Mouse (Mus musculus) megakaryocyte, embryonic 14.5 days (primary cell): ENCODE results near the gene A230050P20Rik. TPM values are rescaled to one million over a fixed set of nuclear protein-coding genes. Genes with fewer than 3 reads are reported as not detected.
A peak's percentile ranks its signal among the peaks of the same experiment; 100 is the strongest.
"Not testable (repeated sequence)": the region's sequence is repeated elsewhere in the genome, so short reads cannot be mapped to it uniquely, and the experiment has no call there.

ENCODE experiments used
- H3K27me3 ChIP-seq: replicated peaks from 2 replicates; pipeline ENCODE3; 2012; ENCODE audit warnings: inconsistent platforms
- H3K36me3 ChIP-seq: replicated peaks from 2 replicates; pipeline ENCODE3; 2012; ENCODE audit warnings: low read length, inconsistent platforms, mixed read lengths
- H3K4me1 ChIP-seq: 2 replicates; pipeline ENCODE4 v1.6.1; 2012; ENCODE audit warnings: inconsistent platforms
- H3K4me3 ChIP-seq: replicated peaks from 2 replicates; pipeline ENCODE3; 2012; ENCODE audit warnings: moderate library complexity, mild to moderate bottlenecking, inconsistent platforms
- H3K9me3 ChIP-seq: 2 replicates; pipeline ENCODE4 v1.6.1; 2012; ENCODE audit warnings: inconsistent platforms
- FLI1 ChIP-seq: IDR thresholded peaks from 2 replicates; pipeline ENCODE4 v1.6.1; 2012; ENCODE audit warnings: low read length, inconsistent platforms, mixed read lengths
- GATA1 ChIP-seq: IDR thresholded peaks from 3 replicates; pipeline ENCODE4 v1.6.1; 2012; ENCODE audit warnings: mixed read lengths, low read length, inconsistent platforms, borderline replicate concordance
- polyA plus RNA-seq: library from polyadenylated mRNA; stranded (reverse); fragments of >175 nt; gene quantifications from 2 replicates; pipeline ENCODE4 v1.2.3, GENCODE M21; 2012; ENCODE audit warnings: low replicate concordance; ENCODE audit not compliant: insufficient read depth

Gene A230050P20Rik
- polyA plus RNA-seq, result 39.0 and 51.7 TPM in 2 replicates

DNA sequence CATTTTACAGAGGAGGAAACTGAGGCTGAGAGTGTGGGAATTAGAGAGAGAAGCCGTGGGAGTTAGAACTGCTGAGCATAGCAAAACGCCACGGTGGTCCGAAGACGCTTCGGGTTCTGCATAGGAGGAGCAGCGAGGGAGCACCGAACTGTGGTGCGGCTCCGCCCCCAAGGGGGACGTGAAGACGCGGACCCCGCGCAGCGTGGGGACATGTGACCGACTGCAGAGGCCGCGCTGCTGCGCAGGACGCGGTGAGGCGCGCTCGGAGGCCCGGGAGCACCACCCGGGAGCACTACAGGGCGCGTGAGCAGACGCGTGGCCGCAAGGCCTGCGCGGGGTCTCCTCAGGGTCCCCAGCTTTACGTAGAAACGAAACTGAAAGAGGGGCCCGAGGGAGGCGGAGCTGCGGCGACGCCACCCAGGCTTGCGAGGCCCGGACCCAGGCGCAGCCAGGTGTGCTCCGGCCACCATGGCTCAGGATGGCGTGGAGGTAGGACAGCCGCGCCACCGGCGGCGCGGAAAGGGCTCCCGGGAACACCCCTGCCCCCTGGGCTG, at the start of gene A230050P20Rik:
Gene A230050P20Rik, plus strand, starts transcription at position 195 of the 554 bp plus-strand sequence.
- H3K4me1 ChIP-seq, result peaks cover 44% of the 10 kb centered on the region
- TF ChIP-seq GATA1, result no peak
- no peak for TF ChIP-seq FLI1
- peak within 1 kb of the TSS; percentile 95 for H3K4me3 ChIP-seq
- H3K27me3 ChIP-seq, result peaks cover 21% of the 10 kb centered on the region
- H3K36me3 ChIP-seq, result peaks cover 36% of the 10 kb centered on the region
- no peaks in the 10 kb centered on the region for H3K9me3 ChIP-seq

DNA sequence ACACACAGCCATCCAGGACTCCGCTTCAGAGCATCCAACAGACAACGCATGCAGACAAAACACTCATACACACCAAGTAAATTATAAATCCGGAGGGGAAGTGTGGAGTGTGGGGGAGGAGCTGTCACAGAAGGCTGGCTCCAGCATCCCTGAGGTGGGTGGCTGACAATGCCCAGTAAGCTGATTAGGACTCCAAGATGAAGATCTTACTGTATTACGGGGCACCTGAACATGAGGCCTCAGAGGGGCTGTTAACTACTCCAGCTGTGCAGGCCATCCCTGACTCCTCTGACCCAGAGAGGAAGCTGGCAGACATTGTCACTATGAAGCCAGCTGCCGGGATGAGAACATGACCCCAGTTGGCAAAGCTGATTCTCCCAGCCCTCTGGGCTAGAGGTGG, 48.4 kb upstream of the A230050P20Rik start:
- H3K9me3 ChIP-seq, result no peaks in the 10 kb centered on the region
- peaks cover 44% of the 10 kb centered on the region for H3K27me3 ChIP-seq
- TF ChIP-seq FLI1 (no peak), GATA1 (no peak)
- H3K4me1 ChIP-seq, result peaks cover 1% of the 10 kb centered on the region
- no peak overlapping the region for H3K4me3 ChIP-seq
- H3K36me3 ChIP-seq, result no peaks in the 10 kb centered on the region

DNA sequence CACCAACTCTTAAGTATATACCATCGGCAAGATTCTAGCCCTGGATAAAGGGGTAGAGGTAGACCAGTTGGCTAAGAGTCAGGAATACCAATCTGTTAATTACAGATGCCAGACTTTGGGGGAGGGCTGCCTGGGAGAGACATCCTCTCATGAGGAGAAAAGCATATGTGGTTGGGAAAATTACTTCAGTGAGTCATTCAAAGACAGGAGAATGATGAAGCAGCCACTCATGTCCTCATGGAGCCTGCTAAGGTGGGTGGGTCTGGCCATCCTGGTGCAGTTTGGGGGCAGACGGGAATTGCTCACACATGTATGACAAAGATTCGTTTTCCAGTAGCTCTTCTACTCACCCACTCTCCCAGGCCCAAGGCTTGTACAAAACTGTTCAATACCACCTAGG, 45.6 kb upstream of the A230050P20Rik start:
- H3K9me3 ChIP-seq, result no peaks in the 10 kb centered on the region
- TF ChIP-seq FLI1, result no peak
- TF ChIP-seq GATA1, result no peak
- H3K4me1 ChIP-seq, result no peaks in the 10 kb centered on the region
- no peaks in the 10 kb centered on the region for H3K36me3 ChIP-seq
- H3K27me3 ChIP-seq, result peaks cover 39% of the 10 kb centered on the region
- H3K4me3 ChIP-seq, result no peak overlapping the region

DNA sequence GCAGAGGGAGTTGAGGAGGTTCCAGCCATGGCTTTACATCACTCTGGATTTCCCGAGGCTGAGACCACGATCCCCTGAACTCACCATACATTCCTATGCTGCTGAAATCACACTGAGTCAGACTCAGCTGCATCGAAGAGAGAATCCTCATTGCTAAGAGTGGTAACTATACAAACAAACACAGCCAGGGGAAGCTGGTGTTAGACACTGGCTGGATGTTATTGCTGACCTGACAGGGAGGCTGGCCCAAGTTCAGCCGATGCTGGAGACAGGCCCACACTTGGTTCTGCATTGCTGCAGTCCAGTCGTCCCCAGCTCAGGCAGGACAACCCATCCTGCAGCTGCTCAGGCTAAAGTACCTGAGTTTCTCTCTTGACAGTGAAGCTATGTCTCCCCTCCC, 42.7 kb upstream of the A230050P20Rik start:
- peaks cover 51% of the 10 kb centered on the region for H3K27me3 ChIP-seq

DNA sequence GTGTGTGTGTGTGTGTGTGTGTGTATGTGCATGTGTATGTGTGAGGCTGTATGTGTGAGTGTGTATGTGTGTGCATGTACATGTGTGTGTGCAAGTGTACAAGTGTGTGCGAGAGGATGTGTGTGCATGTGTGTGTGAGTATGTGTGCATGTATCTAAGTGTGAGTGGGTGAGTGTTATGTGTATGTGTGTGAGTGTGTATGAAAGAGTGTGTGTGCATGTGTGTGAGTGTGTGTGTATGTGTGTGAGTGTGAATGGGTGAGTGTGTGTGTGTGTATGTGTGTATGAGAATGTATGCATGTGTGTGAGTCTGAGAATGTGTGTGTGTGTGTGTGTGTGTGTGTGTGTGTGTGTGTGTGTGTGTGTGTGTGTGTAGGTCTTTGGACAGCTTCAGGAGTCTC, 40.3 kb upstream of the A230050P20Rik start:
- Histone ChIP-seq H3K36me3 (no peaks in the 10 kb centered on the region), H3K27me3 (peaks cover 64% of the 10 kb centered on the region), H3K9me3 (no peaks in the 10 kb centered on the region), H3K4me1 (peaks cover 6% of the 10 kb centered on the region), H3K4me3 (peak overlapping the region; percentile 64)
- TF ChIP-seq GATA1 (no peak), FLI1 (no peak)

More for the DNA sequence above, 42.7 kb upstream of the A230050P20Rik start:
- Histone ChIP-seq H3K36me3 (no peaks in the 10 kb centered on the region), H3K4me1 (peaks cover 1% of the 10 kb centered on the region), H3K4me3 (no peak overlapping the region), H3K9me3 (no peaks in the 10 kb centered on the region)
- no peak for TF ChIP-seq GATA1
- TF ChIP-seq FLI1, result no peak

DNA sequence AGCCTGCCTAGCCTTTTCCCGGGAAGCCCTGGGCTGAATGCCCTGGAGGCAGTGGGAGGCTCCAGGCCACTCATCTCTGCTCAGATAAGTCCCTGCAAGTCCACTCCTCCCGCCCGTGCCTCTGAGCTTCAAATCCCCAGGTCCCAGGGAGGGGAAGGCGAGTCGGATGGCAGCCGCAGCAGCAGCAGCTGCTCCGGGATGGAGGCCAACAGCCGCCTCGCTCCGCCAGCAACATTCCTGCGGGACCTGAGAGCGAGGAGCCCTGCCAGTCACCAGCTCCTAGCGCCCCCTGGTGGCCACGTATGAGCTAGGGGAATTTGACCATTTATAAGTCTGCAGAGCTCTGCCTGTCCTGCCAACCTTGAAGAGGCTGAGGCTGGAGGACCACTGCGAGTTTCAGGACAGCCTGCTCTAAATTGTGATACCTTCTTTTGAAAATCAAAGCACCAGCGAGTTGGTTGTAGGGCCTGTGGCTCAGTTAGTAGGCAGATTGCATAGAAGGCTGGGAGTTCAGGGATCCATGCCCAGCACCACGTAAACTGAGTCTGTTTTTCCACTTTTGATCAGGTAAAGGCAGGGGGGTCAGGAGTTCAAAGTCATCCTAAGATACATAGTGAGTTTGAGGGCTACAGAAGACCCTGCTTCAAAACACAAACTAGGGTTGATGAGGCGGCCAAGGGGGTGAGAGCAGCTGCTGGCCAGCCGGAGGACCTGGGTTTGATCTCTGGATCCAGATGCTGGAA, 37.4 kb upstream of the A230050P20Rik start:
- Histone ChIP-seq H3K4me1 (peaks cover 6% of the 10 kb centered on the region), H3K27me3 (peaks cover 53% of the 10 kb centered on the region), H3K36me3 (no peaks in the 10 kb centered on the region), H3K4me3 (peak overlapping the region; percentile 79), H3K9me3 (no peaks in the 10 kb centered on the region)
- no peak for TF ChIP-seq GATA1
- no peak for TF ChIP-seq FLI1

DNA sequence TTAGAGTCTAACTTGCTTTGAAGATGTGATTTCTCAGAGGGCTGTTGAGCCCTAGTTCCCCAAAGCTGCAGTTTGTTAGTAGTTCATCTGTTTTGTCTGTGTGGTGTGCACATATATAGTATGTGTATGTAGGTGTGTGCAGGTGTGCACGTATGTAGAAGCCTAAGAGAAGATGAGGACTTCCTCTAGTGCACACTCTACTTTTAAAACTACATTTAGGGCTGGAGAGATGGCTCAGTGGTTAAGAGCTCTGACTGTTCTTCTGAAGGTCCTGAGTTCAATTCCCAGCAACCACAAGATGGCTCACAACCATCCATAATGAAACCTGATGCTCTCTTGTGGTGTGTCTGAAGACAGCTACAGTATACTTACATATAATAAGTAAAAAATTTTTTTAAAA, 33.6 kb upstream of the A230050P20Rik start:
- H3K36me3 ChIP-seq, result no peaks in the 10 kb centered on the region
- no peaks in the 10 kb centered on the region for H3K9me3 ChIP-seq
- H3K27me3 ChIP-seq, result peaks cover 63% of the 10 kb centered on the region
- no peak overlapping the region for H3K4me3 ChIP-seq
- no peak for TF ChIP-seq GATA1
- TF ChIP-seq FLI1, result no peak
- peaks cover 6% of the 10 kb centered on the region for H3K4me1 ChIP-seq

DNA sequence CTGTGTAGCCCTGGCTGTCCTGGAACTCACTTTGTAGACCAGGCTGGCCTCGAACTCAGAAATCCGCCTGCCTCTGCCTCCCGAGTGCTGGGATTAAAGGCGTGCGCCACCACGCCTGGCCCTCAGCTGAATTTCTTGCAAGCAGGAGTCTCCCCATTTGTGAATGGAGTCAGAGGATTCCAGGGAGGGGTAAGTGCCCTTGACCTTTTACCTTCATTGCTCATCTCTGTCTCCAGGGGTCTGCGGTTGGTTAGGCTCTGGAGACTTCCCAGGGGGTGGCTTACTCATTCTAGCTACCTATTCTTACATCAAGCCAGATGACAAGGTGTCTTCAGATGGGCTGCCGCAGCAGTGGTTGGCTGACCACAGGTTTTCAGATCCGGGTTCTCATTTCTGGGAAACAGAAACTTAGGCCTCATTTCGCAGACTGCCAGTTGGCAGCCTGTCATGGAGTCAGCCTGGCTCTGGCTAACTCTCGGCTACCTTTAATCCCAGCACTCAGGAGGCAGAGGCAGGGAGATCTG, 32.9 kb upstream of the A230050P20Rik start:
- not testable (repeated sequence) for H3K36me3 ChIP-seq, H3K4me3 ChIP-seq, H3K9me3 ChIP-seq, H3K4me1 ChIP-seq
- H3K27me3 ChIP-seq, result peaks cover 57% of the 10 kb centered on the region

DNA sequence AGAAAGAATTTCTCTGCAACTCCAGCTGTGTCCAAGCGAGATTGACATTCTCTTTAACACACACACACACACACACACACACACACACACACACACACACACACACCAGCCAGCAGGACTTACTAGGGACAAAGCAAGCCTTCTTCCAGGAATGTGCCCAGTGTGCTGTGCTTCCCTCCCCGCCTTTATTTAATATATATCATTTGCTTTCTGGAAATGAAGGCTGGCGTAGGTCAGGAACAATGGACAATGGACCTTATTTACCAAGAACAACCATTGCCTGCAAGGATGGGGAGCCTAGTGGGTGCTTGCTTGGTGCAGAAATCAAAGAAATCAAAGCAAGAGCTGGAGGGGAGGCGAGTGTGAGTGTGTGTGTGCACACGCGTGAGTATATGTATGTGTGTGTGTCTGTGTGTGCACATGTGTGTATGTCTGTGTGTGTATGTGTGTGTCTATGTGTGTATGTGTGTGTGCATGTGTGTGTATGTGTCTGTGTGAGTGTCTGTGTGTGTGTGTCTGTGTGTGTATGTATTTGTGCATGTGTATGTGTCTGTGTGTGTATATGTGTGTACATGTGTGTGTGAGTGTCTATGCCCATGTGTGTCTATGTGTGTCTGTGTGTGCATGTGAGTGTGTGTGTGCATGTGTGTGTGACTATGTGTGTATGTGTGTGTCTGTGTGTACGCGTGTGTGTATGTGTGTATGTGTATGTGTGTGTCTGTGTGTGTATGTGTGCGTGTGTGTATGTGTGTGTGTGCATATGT, 31.1 kb upstream of the A230050P20Rik start:
- H3K36me3 ChIP-seq, result no peaks in the 10 kb centered on the region
- H3K27me3 ChIP-seq, result peaks cover 46% of the 10 kb centered on the region
- peaks cover 4% of the 10 kb centered on the region; the same call in 1 of the 2 replicates for H3K4me1 ChIP-seq
- peaks cover 15% of the 10 kb centered on the region for H3K9me3 ChIP-seq
- peak overlapping the region; percentile 24 for H3K4me3 ChIP-seq
- TF ChIP-seq GATA1, result no peak
- no peak for TF ChIP-seq FLI1
